Mouse (Mus musculus) left cerebral cortex, adult 9 months (tissue): ENCODE measurements at regions not wholly inside any gene's neighbourhood (a gene's known extent, or its start where the extent isn't known, plus 50 kb on each side); places are given as distances from the start of the nearest gene placed in this dataset.

Source experiments
- DNase-seq, 2 experiments: peaks; one replicate each; pipeline ENCODE4 v3.0.0; 2022; ENCODE audit warnings: low spot score in 2 of 2

DNA sequence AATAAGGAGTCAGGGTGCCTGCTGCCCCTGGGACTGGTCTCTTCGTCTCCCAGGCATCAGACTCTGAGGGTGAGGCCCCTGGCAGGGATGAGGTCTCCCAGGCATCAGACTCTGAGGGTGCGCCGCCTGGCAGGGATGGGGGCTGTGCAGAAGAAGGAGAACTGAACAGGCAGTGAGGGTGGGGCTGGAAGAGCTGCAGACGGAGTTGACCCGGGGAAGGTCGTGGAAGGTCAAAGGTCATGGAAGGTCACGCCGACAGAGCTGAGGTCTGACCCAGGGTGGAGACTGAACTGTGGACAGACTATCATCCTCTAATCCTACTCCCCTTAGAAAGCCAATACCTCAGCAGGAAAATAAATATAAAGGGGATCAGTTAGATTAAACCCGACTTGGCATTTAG is 50.6 kb upstream of the Grik3 start:
- DNase-seq: no peak

GRCm38 (mm10) chr4:125437161-125437822 is 53.2 kb upstream of the Grik3 start:
- no peak for DNase-seq

GRCm38 (mm10) chr4:125433511-125433910 is 57.0 kb upstream of the Grik3 start:
- DNase-seq: no peak

- DNase-seq: no peak
These were observed 58.9 kb upstream of the Grik3 start for GRCm38 (mm10) chr4:125431648-125432047.

- no peak for DNase-seq
These were observed 59.7 kb upstream of the Grik3 start for GRCm38 (mm10) chr4:125430845-125431244.

DNA sequence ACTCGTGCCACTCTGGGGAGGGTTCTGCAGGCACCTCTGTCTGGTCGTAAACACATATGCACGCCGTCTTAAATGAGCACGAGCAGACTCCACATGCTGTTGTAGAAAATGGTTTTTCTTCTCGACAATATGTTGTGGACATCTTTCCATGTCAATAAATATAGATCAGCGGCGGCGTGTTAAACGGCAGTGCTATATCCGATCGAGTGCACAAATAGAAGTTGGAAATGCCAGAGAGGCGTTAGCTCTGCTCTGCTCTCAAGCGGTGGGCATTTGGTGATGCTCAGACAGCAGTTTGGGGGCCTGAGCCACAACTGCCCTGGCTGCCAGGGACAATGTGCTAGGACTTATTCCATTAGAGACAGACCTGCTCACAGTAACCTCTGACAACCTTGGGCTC is 61.8 kb upstream of the Grik3 start:
- peak in 1 of 2 experiments; percentile 36 for DNase-seq

- no peak for DNase-seq
These were observed 69.8 kb upstream of the Grik3 start for GRCm38 (mm10) chr4:125420561-125421241.

GRCm38 (mm10) chr4:125419491-125420255 is 70.8 kb upstream of the Grik3 start:
- DNase-seq: no peak

GRCm38 (mm10) chr4:125415308-125415707 is 75.2 kb upstream of the Grik3 start:
- no peak for DNase-seq

- peak in 1 of 2 experiments; percentile 53 for DNase-seq
These were observed 76.4 kb upstream of the Grik3 start for GRCm38 (mm10) chr4:125413833-125414719.

- DNase-seq: no peak
These were observed 79.6 kb upstream of the Grik3 start for GRCm38 (mm10) chr4:125410736-125411441.

DNA sequence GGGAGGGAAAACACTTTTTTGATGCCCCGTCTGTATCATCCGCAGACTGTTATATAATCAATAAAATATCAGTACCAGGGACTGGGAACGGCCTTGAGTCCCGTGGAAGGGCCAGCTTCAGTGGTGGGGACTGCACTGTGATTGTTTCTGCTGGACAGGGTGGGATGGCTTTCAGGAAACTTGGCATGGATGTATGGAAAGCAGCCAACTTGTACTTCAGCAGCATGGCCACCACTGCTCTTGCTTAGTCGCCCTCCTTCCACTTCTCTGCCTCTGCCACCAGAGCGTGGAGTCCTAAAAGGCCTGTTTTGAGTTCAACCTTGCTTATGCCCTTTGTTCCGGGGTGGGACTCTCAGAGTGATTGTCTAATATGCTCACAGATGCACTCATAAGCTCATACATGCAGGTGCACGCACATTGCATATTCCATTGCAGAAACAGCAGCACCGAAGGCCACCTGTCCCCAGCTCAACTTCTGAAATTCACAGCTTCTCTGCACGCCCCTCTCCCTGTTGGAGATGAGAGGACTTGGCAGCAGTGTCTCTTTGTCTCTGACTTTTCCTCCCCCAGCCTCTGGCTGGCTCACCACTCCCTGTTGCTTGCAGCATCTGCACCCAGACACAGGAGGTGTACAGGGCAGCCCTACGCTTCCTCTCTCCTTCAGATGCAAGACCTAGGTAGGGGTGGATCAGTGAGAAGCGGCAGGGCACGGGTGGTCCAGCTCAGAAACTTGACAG is 91.0 kb upstream of the Grik3 start:
- DNase-seq: peak in 1 of 2 experiments; percentile 18

- DNase-seq: peak; percentile 80 to 88
These were observed 93.5 kb upstream of the Grik3 start for GRCm38 (mm10) chr4:125397007-125397461.

- DNase-seq: no peak
These were observed 99.2 kb upstream of the Grik3 start for GRCm38 (mm10) chr4:125391269-125391668.

- DNase-seq: no peak
These were observed 104.7 kb upstream of the Grik3 start for GRCm38 (mm10) chr4:125385811-125386210.

DNA sequence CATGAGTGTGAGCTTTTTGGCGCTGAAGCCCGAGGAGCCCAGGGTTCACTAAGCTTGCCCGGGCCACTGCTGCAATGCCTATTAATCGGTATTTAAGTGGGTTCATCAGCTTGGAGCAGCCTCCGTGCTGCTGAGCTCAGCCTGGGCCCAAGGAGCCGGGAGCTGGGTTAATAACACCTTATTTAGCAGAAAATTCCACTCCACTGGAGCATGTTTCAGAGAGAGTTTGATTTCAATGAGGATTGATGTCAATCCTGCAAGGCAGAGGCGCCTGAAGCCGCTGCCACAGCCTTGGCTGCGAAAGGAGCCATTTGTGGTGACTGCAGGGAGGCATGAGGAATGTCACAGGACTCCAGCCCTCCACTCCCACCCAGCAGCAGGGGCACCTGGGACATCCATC is 126.5 kb upstream of the Grik3 start:
- no peak for DNase-seq

GRCm38 (mm10) chr4:125361611-125362520 is 128.6 kb upstream of the Grik3 start:
- no peak for DNase-seq

DNA sequence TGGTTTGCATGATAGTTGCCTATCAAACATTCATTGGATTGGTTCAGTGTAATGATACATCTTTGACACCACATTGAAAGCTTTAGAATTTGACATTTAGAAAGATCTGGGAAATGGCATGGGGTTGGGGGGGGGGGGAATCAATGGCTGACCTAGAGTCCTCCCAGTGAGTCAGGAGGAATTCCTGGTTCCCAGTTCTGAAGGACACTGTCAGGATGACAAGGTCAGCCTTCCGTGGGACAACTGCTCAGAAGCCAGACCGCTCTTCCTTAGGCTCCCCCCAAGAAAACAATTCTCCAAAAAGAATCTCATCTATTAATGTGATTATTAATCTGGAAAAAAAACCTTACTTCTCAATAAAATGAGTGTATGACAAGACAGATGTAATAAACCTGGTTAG is 132.1 kb upstream of the Grik3 start:
- no peak for DNase-seq

GRCm38 (mm10) chr4:125356441-125356840 is 134.1 kb upstream of the Grik3 start:
- DNase-seq: peak in 1 of 2 experiments; percentile 13
